ENCODE assay signal across 13 mouse cellular contexts in genomic region chr6:88758074-88758473, GRCm38 (mm10). TPM values are rescaled to one million over a fixed set of nuclear protein-coding genes. Genes with fewer than 3 reads are reported as not detected.
DNase-seq lines count a peak whose midpoint lies in the region; ATAC-seq and TF ChIP-seq lines count a peak whose summit lies in the region.
"Had no signal": no experiment of that assay in that cellular context is flagged by ENCODE, and none has a peak within 500 bp of the region (broad histone marks: within the 10 kb centered on the region; RNA-seq: fewer than 3 reads in every experiment).

No protein-coding gene starts in this region.

- 56% methylated on average over 8 of the region's 8 CpGs for WGBS in heart, embryonic 15.5 days
- WGBS in lung, embryonic 14.5 days: 72% methylated on average over 8 of the region's 8 CpGs
- WGBS in stomach, embryonic 15.5 days: 79% methylated on average over 8 of the region's 8 CpGs

- 0 out of 2 replicates have a peak, but pooled peaks cover 3% of the 10 kb centered on the region for H3K27me3 ChIP-seq in heart, embryonic 15.5 days
- no peaks in the 10 kb centered on the region for H3K27me3 ChIP-seq in lung, embryonic 14.5 days (ENCODE audit: insufficient read depth, low read length)
- no peaks in the 10 kb centered on the region for H3K27me3 ChIP-seq in stomach, embryonic 15.5 days (replicated peaks)
- H3K27me3 ChIP-seq: embryonic facial prominence, embryonic 12.5 days; forebrain, embryonic 15.5 days had no signal

- ATAC-seq in heart, embryonic 15.5 days (replicated peaks; ENCODE audit: insufficient number of reproducible peaks, insufficient read depth, low FRiP score, low read depth): no peak
- no peak for ATAC-seq in lung, embryonic 14.5 days (ENCODE audit: insufficient read depth)
- no peak for ATAC-seq in stomach, embryonic 15.5 days (ENCODE audit: insufficient read depth, low FRiP score, low read depth)
- ATAC-seq: forebrain, embryonic 15.5 days had no signal

- TF ChIP-seq CTCF in lung, embryonic 14.5 days (IDR thresholded peaks at IDR 0.05; ENCODE audit: low read depth): no peak

- no peak overlapping the region for H3K9ac ChIP-seq in heart, embryonic 15.5 days
- H3K9ac ChIP-seq in lung, embryonic 14.5 days: no peak overlapping the region
- H3K9ac ChIP-seq in stomach, embryonic 15.5 days: no peak overlapping the region
- H3K9ac ChIP-seq: embryonic facial prominence, embryonic 12.5 days; forebrain, embryonic 15.5 days had no signal

- intact Hi-C loops in heart, postnatal 25 days (cut with DNase I): loop anchor here (5.0 kb wide), 1 partner anchor 41 kb away; no protein-coding TSS in a partner anchor

- no peak overlapping the region for H3K4me2 ChIP-seq in heart, embryonic 15.5 days
- H3K4me2 ChIP-seq in lung, embryonic 14.5 days: no peak overlapping the region
- no peak overlapping the region for H3K4me2 ChIP-seq in stomach, embryonic 15.5 days
- H3K4me2 ChIP-seq: embryonic facial prominence, embryonic 12.5 days; forebrain, embryonic 15.5 days had no signal

- H3K4me1 ChIP-seq in heart, embryonic 15.5 days (replicated peaks): peaks cover 61% of the 10 kb centered on the region
- H3K4me1 ChIP-seq in lung, embryonic 14.5 days (ENCODE audit: insufficient read depth): peaks cover 17% of the 10 kb centered on the region
- H3K4me1 ChIP-seq in stomach, embryonic 15.5 days: peaks cover 49% of the 10 kb centered on the region

- no peak overlapping the region for H3K4me3 ChIP-seq in heart, embryonic 15.5 days
- H3K4me3 ChIP-seq in lung, embryonic 14.5 days (ENCODE audit: low read depth, low read length): no peak overlapping the region
- H3K4me3 ChIP-seq in stomach, embryonic 15.5 days (replicated peaks): no peak overlapping the region
- H3K4me3 ChIP-seq: embryonic facial prominence, embryonic 12.5 days; forebrain, embryonic 15.5 days had no signal

- peak overlapping the region; percentile 57 for H3K27ac ChIP-seq in heart, embryonic 15.5 days
- 0 out of 2 replicates have a peak overlapping the region, but pooled peaks have one; percentile 8 for H3K27ac ChIP-seq in lung, embryonic 14.5 days (ENCODE audit: low read depth)
- peak overlapping the region; percentile 78; the same call in 1 of the 2 replicates for H3K27ac ChIP-seq in stomach, embryonic 15.5 days
- H3K27ac ChIP-seq: embryonic facial prominence, embryonic 12.5 days; forebrain, embryonic 15.5 days had no signal

- no peaks in the 10 kb centered on the region for H3K9me3 ChIP-seq in heart, embryonic 15.5 days (replicated peaks)
- no peaks in the 10 kb centered on the region for H3K9me3 ChIP-seq in lung, embryonic 14.5 days (ENCODE audit: low read depth, low read length)
- H3K9me3 ChIP-seq in stomach, embryonic 15.5 days: no peaks in the 10 kb centered on the region
- H3K9me3 ChIP-seq: embryonic facial prominence, embryonic 12.5 days; forebrain, embryonic 15.5 days had no signal

- H3K36me3 ChIP-seq in heart, embryonic 15.5 days: no peaks in the 10 kb centered on the region
- no peaks in the 10 kb centered on the region for H3K36me3 ChIP-seq in lung, embryonic 14.5 days (ENCODE audit: insufficient read depth)
- H3K36me3 ChIP-seq in stomach, embryonic 15.5 days: no peaks in the 10 kb centered on the region
- H3K36me3 ChIP-seq: embryonic facial prominence, embryonic 12.5 days; forebrain, embryonic 15.5 days had no signal

- no peak for DNase-seq in heart, postnatal 25 days (ENCODE audit: low spot score)
- DNase-seq in lung, embryonic 14.5 days: no peak
- no peak for DNase-seq in lung, postnatal 14 days
- peak; percentile 39 for DNase-seq in liver
- DNase-seq in embryo, embryonic 10 days (ENCODE audit: low spot score): no peak
- no peak for DNase-seq in thymus, postnatal 0 days (ENCODE audit: low spot score)
- DNase-seq: gastrocnemius, postnatal 25 days; right cerebral cortex, postnatal 25 days; thymus, postnatal 36 days had no signal

RNA-seq across cellular contexts. Expression of gene Mgll, which starts 33.9 kb away (rescaled TPM):
- polyA plus RNA-seq in heart, embryonic 15.5 days (2015; fragmentation: Nextera tagmentation; extraction: Ambion mirVana): 35.9 and 44.4 TPM in 2 replicates
- 100 to 1,000 TPM; 115 to 127 TPM for total RNA-seq in heart, postnatal 25 days (2021)
- 71.5 and 72.4 TPM in 2 replicates for polyA plus RNA-seq in lung, embryonic 14.5 days (2014; fragmentation: Nextera tagmentation; extraction: Ambion mirVana)
- polyA plus RNA-seq in stomach, embryonic 15.5 days (2015; fragmentation: Nextera tagmentation; extraction: Ambion mirVana): 109 and 123 TPM in 2 replicates
- polyA plus RNA-seq in thymus, postnatal 0 days (2015; fragmentation: Nextera tagmentation; extraction: Ambion mirVana): 49.5 and 52.6 TPM in 2 replicates

Comparison
In these comparisons a context has a peak if more than half of its experiments do, and no peak if none do; other contexts are left out.
1. H3K27ac ChIP-seq: peak in every context shown above with its lines; median percentile 78 in stomach, embryonic 15.5 days; 57 in heart, embryonic 15.5 days; 8 in lung, embryonic 14.5 days.